Mouse (Mus musculus): ENCODE measurements around the gene Pik3r1. TPM values are rescaled to one million over a fixed set of nuclear protein-coding genes. Genes with fewer than 3 reads are reported as not detected.

Pik3r1 gene
- total RNA-seq (2021): 100 to 1,000 TPM in 1 of 2 experiments, 10 to 100 TPM in 1; 71.0 to 125 TPM
- polyA plus RNA-seq (2012; rRNA removed): 12.0 and 13.4 TPM in 2 replicates
- long read RNA-seq, full-length matches to known transcripts: 7 of 11 reads
- long read RNA-seq, partial matches to known transcripts: 1 of 11 reads
- long read RNA-seq, other reads (novel, unspliced or antisense): 3 of 11 reads

DNA sequence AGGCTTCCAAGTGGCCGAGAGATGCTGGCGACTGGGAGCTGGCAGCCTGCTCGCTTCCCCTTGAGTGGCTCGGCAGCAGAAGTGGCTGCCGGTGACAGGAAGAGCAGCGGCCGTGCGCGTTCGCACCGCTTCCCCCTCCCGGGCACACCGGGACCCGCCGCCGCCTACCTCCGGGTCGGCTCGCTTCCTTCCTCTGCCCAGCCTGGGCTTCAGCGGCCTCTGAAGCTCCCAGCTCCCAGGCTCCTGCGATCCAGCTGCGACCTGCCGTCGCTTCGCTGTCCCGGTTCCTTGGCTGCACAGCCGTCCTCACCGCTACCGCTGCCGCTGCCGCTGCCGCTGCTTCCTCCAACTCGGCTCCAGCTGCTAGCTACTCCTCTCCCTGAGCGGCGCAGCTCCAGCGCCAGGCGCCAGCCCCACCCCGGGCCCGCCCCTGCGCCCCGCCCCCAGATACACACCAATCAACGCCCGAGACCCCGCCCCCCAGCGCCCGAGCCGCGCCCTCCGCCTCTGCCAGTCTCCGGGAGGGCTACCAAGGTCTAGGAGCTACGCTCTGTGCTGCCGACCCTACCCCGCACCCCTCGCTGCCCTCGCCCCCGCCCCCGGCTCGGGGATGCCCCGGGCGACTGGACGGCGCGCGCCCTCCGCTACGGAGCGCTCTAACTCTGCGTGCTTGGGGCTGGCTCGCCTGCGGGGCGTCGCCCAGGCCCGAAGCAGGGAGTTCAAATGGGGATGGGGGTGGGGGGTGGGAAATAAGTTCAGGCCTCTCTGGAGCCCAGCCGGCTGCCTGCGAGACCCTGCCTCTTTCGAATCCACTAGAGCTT lies at the start of gene Pik3r1:
TSS of gene Pik3r1 (minus strand) at position 409 of the 821 bp plus-strand sequence.
- peak; percentile 98 for DNase-seq

DNA sequence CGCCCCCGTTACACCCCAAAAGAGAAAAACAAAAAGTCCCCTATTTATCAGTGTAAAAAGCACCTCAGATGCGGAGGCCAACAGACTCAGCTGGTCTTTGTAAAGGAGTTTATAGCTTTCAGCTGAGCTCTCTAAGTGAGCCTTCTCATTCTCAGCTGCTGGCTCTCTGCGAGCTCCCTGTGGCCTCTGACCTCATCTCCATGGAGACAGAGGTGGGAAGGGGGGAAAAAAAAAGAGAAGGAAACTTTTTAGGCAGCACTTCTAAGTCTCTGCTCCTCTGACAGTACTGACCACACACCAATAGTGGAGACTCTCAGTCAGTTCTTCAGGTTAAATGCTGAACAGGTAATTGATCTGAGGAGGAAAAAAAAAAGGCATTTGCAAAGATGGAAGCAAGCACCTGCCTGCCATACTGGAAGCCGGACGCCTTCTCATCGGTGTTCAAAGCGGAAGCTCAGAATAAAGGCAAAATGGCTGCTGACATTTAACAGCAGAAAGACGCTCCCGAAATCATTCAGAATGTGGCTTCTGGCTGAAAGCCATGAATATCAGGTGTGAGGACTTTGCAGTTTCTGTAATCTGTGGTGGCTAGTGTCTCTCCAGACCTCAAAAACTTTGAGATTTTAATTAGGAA lies 45.4 kb upstream of the Pik3r1 start:
- DNase-seq: no peak

DNA sequence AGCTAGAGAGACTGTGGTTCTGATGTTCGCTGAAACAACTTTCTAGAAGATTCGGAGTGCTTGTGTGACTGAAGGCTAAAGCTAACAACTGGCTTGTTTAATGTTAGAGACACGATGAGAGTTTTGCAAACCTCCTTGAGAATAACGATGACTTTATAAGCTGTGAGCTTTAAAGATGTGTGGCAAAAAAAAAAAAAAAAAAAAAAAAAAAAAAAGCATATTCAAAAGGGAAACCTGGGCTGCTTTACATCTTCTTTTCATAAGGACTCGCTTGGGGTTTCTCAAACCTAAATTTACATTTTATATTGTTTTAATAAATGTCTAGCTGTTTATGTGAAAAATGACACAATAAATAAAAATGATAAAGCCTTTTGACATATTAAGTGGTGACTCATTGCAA lies 44.3 kb upstream of the Pik3r1 start:
- DNase-seq: no peak

DNA sequence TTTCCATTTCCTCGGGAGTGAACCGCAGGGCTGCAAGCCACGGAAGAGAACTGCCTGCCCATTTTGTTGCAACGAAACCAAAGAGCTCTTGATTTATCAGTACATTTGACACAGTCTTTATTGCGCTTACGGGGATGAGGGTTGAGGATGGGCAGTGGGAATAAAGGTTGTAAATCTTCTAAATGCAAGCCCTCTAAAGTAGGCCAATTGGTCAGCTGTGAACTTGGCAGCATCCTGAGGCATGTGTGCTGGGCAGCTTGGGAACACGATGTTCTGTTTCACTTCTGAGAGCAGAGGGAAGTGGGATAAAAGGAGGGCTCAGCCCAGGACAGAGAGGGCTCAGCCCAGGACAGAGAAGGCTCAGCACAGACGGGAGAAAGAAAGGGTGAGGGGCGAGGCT lies 43.9 kb upstream of the Pik3r1 start:
- DNase-seq: peak; percentile 47

DNA sequence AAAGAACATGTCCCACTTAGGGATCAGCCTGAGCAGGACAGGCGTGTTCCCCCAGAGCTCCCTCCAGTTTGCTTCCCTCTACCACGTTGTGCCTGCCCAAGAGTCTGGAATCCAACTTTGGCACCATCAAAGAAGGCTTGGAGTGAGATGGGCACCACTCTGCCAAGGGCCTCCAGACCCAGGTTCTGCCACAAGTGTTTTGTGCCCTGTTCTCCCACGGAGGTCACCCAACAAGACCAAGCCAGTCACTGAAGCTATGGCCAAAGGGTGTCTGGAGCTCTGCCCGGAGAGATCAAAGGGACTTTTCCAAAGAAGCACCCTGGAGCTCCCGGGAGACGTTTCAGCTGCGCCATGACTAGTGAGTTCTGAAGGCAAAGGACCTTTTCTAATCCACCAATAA lies 42.6 kb upstream of the Pik3r1 start:
- peak; percentile 73 for DNase-seq

DNA sequence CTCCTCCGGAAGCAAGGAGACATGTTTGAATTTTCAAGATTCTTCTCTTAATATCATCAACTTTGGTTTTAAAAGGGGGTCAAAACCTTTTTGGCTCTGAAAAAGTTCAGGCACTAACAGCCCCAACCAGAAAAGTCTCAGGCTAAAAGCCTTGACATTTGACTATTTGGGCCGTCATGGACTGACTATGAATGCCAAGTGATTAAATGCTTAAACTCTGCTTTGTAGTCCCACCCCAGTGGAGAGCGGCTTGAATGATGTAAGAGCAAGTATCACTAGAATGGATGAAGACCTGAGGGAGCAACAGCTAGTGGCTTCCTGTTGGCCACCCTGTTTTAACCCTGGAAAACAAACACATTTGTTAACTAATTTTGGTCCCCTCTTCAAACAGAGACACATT lies 41.8 kb upstream of the Pik3r1 start:
- DNase-seq: peak; percentile 62

DNA sequence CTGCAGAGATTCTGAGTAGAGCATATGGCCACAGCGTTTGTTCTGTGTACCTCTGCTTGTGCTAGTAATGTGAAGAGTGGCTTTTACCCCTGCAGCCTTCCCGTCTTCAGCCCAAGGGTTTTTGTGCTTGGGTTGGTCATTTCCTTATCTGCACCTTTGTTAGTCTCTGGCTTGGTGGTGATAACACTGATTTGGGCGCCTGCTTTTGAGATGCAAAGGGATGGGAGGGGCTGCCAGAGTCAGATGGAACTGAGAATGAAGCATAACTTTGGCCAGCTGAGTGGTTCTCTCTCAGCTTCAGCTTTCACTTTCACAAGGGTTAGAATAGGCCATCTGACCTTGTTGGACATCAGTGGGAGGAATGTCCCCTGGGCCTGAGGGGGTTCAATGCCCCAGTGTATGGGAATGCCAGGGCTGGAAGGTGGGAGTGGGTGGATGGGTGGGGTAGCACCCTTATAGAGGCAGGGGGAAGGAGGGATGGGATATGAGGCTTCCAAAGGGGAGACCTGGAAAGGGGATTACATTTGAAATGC lies 37.6 kb upstream of the Pik3r1 start:
- DNase-seq: no peak

DNA sequence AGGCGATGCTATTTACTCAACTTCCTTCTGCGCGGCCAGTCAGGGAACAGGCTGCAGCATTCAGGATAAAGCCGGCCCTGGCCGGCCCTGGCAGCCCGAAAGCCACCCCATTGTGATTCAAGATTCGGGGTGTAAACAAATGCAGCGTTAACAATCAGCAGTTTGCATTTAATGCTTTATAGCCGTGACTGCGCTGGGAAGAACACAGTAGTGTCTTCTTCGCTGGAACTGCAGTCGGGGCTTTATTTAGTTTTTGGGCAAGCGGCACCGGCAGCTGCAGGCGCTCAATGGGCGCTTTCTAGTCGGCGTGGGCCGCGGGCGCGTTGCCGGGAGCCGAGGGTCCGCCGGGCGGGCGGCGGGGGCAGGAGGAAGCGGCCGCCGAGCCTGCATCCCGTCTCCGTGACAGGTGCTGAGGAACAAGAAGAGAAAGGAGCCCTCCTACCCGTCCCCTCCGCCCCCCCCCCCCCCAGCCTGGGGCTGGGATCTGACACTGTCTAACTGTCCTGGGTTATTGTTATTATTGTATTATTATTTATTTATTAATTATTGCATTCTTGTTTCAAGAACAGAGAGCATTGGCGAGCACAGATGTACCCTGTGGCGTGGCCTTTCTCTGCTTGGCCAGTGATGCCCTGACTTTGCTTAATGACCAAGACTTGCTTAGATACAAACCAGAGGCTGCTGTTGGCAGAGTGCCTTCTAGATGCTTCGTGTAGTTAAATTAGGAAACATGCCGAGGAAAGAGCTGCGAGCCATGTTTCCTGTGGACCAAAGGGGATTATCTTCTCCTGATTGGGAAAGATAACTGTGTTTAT lies 33.6 kb upstream of the Pik3r1 start:
- peak; percentile 73 for DNase-seq

DNA sequence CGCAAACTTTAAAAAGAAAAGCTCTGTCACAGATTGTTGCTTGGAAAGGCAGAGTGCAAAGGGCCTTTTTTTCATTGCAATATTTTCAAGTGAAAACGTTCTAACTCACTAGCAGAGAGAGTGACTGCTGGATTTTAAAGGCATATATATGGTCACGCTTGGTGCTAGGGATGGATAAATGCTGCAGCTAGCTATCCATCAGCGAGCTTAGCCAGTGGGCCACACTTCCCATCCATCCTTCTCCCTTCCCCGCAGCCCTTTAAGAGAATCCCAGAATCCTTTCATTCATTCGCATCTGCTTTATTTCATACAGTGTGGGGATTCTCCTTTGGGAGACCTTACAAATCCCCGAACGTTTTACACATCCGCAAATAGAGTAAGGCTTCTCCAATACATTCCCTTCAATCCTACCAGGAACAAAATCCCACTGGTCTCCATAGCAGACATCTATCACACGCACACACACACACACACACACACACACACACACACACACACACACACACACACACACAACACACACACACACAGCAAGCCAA lies 32.9 kb upstream of the Pik3r1 start:
- no peak for DNase-seq

DNA sequence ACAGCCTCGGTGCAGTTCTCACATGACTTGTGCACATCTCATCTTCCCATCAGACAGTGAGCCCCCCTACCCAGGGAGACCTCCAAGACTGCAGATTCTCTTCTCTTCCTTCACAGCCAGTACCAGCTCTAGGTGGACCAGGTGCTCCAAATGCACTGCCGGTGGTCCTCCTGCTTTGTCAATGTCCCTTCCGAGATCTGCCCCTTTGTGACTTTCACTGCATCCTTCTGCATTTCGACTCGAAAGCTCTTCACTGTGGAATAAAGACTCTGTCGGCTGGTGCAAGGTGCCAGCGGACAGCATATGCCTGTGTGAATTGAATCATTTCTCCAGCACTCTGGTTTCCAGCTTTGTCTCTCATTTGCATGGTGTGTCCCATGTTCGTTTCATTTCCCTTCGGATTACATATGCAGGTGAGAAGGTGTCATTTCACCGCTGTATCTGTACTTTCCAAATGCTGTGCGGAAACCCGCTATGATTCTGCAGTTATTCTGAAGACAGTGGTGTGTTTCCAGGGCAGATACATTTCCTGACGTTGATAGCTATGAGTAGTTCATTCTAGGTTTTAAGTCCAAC lies 32.1 kb upstream of the Pik3r1 start:
- no peak for DNase-seq

DNA sequence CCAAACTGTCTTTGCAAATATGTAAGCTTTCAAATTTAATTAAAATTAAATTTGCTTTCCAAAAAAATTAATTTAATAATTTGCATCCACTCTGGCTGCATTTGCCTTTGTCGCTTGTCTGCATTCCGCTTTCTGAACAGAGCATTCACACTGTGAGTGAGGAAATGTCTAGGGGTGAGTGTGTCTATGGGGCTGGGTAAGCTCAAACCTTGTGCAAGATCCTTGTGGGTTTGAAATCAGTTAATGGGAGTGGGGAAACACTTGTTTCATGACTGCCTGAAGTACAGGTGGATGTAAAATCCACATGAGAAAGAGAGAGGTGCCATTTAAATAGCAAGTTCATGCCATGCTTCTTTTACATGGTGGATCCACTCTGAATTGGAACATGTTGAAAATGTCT lies 31.3 kb upstream of the Pik3r1 start:
- no peak for DNase-seq

DNA sequence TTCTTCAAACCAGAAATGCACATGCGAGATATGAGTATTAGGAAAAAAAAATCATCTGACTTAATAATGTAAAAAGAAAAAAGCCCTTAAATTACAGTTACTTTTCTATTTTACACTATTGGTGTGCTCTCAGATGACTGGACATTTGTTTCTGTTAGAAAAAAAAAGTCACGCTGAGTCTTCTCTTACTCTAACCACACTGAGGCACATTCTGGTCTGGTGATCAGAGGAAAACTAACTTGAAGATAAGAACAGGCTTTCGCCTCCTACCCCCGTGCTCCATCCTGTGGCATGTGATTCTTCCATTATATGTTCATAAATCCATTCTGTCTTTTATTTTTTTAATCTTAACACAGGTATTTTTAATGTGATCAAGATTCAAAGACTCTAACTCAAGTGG lies 30.5 kb upstream of the Pik3r1 start:
- DNase-seq: no peak

DNA sequence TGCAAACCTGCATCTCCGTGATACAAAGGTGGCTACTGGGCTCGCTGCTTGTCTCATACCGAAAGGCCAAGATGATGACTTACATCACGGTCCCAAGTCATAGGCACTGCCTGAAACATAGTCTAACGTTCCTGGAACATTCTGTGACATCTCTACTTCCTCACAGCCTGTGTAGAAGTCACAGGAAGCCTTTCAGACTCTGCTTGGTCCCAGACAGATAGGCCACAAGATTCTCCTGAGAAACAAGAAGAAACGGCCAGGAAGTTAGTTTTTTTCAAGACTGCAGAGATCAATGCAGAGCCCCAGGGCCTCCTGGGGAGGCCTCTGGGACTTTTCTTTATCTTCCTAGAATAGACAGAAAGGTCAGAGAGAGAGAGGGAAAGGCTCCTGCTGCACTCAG lies 29.0 kb upstream of the Pik3r1 start:
- DNase-seq: no peak

DNA sequence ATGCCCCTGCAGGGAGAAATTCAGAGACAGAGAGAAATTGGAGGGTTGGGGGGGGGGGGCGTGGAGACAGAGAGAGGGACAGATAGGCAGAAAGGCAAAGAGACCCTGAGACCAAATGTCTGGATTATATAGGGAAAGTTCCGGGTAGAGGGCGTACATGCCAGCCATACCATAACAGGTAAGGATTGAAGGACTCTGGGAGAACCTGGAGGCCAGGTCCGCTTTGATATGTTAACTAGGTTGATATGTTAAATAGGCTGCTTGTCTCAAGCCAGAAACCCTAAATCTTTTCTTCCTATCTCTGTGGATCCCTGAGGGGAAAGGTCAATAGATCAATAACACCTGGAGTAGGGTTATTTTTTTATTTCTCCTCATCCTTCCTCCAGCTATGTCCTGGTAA lies 17.7 kb upstream of the Pik3r1 start:
- DNase-seq: no peak

DNA sequence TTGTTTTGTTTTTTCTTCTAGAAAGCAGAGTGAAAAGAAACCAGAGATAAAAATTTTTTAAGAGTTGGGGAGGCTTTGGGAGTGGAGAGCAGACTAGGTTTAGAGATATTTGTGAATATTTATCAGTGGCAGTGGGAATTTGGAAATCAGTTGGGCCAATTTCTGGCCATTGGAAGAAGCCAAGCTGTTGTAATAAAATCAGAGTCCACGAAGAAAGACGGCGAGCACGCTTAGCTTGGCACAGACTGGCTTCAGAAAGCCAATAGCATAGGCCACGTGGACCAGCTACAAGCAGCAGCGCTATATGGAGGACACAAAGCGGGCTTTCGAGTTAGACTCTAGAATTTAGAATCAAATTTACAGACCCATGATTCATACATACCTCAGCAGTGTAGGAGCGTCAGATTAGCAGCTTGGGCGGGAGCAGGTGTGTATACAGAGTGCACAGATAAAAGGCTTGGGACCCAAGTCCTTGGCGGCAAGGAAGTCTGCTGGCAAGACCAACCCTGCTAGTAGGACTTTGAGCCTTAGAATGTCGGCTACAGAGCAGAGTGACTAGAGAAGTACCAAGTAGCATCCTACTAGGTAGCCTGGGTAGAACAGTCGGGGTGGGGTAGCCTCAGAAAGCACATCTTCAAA lies 16.8 kb upstream of the Pik3r1 start:
- DNase-seq: no peak

DNA sequence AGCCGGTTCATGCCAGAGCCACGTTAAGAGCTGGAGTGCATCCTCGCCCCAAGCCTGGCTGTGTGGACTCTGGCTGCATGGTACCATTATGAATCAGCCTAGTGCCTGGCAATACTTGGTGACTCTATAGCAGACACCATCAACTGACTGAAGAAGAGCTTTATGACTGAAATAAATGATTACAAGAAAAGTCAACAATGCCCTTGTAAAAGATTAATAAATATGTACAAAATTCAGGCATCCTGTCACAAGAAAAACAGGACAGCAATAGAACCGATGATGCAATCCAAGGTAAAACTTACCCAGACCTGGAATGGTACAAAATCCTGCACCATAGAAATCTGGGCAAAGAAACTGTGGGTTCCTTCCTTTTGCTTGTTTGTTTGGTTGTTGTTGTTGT lies 11.0 kb upstream of the Pik3r1 start:
- no peak for DNase-seq

DNA sequence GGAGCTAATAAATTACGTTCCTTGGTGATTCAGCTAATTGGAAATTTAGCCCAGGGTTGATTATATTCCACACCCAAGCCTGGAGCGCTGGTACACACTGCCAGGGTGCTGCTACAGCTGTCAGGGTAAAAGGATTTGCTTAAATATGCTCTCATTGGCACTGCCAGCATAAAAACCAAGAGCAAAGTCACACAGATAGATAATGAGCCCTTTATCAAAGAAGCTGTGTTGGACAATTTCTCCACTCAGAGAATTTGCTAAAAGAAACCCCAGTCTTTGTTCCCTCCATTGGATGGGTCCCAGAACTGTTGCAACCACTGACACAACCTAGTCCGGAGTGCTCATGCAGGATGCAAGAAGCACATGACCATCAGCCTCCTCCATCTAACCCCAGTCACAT lies 9.8 kb upstream of the Pik3r1 start:
- DNase-seq: no peak

DNA sequence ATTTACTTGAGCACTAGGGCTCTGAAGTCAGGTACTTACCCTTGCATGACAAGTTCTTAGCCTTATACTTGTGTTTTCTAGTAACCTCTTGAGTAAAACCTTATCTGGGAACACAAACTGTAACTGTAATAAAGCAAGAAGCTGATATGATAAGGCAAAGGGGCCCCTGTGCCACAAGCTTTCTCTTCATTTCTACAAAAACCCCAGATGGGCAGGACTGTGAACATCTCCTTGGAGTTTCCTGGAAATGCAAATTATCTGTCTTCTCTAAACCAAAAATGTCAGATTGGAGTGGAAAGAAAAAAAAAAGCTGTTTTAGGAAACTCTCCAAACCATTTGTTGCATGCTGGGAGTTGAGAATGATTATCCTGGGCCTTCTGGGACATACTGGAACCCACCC lies 3.1 kb upstream of the Pik3r1 start:
- DNase-seq: no peak

DNA sequence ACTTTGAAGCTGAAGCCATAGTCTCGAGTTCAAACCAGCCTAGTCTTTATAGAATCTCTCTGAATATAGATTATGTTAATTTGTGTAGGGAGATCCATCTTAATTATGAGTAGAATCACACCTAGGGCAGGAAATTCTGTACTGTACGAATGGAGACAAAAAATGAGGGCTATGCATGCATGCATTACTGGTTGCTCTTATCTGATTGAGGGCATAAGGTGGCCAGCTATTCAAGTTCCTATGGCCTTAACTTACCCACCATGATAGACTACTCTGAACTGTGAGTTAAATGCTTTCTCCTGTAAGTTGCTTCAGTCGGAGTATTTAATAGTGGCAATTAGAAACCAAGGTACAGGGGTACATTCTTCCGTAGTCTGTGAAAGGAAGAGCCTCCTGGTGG lies 1.9 kb upstream of the Pik3r1 start:
- DNase-seq: no peak

DNA sequence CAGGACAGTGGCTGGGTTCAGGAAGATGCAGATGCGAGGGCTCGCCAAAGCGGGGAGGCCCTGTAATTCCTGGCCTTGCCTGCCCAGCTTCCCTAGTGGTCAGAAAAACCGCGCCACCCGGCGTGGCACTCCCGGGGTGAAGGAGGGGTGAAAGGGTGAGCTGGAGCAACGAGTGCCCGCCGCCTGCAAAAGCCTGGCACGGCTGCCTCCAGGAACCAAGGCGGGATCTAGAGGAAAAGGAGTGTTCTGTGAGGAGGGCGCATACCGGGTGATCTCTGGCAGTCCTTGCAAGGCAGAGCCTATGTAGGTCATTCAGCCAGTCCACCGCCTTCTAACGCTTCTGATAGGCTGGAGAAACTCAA lies 594 bp upstream of the Pik3r1 start:
- peak; percentile 93 for DNase-seq
